Mouse (Mus musculus): Measurements from ENCODE around the gene Col6a1.

- TF ChIP-seq TAL1 (IDR thresholded peaks at IDR 0.05; ENCODE audit: low read length) (no peak), GATA1 (IDR thresholded peaks at IDR 0.05; ENCODE audit: low read length) (no peak)
These were observed 45.1 kb upstream of the Col6a1 start for GRCm38 (mm10) chr10:76771086-76771485.
